Mouse (Mus musculus) heart, postnatal 0 days (tissue): ENCODE results near the gene Hist2h3b. TPM values are rescaled to one million over a fixed set of nuclear protein-coding genes. Genes with fewer than 3 reads are reported as not detected.

ENCODE experiments used
- ATAC-seq: fragments of 200-750 bp; cut with Nextera tagmentation; 2 replicates; pipeline ENCODE4 v1.8.0; 2017; ENCODE audit warnings: low read depth, moderate number of reproducible peaks, moderate library complexity; ENCODE audit not compliant: insufficient read depth
- DNase-seq: peaks from one replicate; pipeline ENCODE4 v3.0.0-alpha.2; 2016; ENCODE audit warnings: low spot score
- H3K27ac ChIP-seq: fragments of 300-500 bp; sonication (generic); 2 replicates; pipeline ENCODE4 v1.5.1; 2014; ENCODE audit warnings: low read depth, mild to moderate bottlenecking
- H3K27me3 ChIP-seq: fragments of 300-500 bp; sonication (generic); 2 replicates; pipeline ENCODE4 v1.6.1; 2014; ENCODE audit warnings: low read length, mixed read lengths; ENCODE audit not compliant: control insufficient read depth, insufficient read depth
- H3K36me3 ChIP-seq: fragments of 300-500 bp; sonication (generic); replicated peaks from 2 replicates; pipeline ENCODE4 v1.6.1; 2014; ENCODE audit warnings: low read length, mixed read lengths; ENCODE audit not compliant: control insufficient read depth, insufficient read depth
- H3K4me1 ChIP-seq: fragments of 300-500 bp; sonication (generic); 2 replicates; pipeline ENCODE4 v1.6.1; 2014; ENCODE audit warnings: antibody characterized with exemption; ENCODE audit not compliant: control insufficient read depth, insufficient read depth
- H3K4me2 ChIP-seq: fragments of 300-500 bp; sonication (generic); 2 replicates; pipeline ENCODE4 v1.6.1; 2014; ENCODE audit warnings: low read depth, mild to moderate bottlenecking, low read length, moderate library complexity
- H3K4me3 ChIP-seq: fragments of 300-500 bp; sonication (generic); 2 replicates; pipeline ENCODE4 v1.5.1; 2014; ENCODE audit warnings: low read depth, low read length
- H3K9ac ChIP-seq: fragments of 300-500 bp; sonication (generic); replicated peaks from 2 replicates; pipeline ENCODE4 v1.6.1; 2014; ENCODE audit warnings: low read depth, low read length, mixed read lengths
- H3K9me3 ChIP-seq: fragments of 300-500 bp; sonication (generic); replicated peaks from 2 replicates; pipeline ENCODE4 v1.6.1; 2016; ENCODE audit warnings: low read length; ENCODE audit not compliant: control insufficient read depth
- CTCF ChIP-seq: IDR thresholded peaks from 2 replicates; pipeline ENCODE4 v1.5.1; 2016; ENCODE audit warnings: antibody characterized with exemption, control low read depth, low read depth
- EP300 ChIP-seq: IDR thresholded peaks from 2 replicates; pipeline ENCODE4 v1.6.1; 2016; ENCODE audit warnings: antibody characterized with exemption, low read depth
- WGBS: fragments of 180-500 bp; shearing (Covaris S2); extraction: QIAGEN DNeasy Blood & Tissue Kit; methylation state at CpG from one replicate; pipeline ENCODE4 v1.1.7; 2014; 5-methylcytosine and 5-hydroxymethylcytosine counted together
- polyA plus RNA-seq: library from polyadenylated mRNA; unstranded; fragments of >200 nt; fragmentation: Nextera tagmentation; extraction: Ambion mirVana; gene quantifications from 2 replicates; pipeline ENCODE4 v1.2.1, GENCODE M21; 2015
- total RNA-seq: library from RNA; depleted of rRNA; stranded (reverse); fragments of >200 nt; gene quantifications from 2 replicates; pipeline ENCODE4 v1.2.3, GENCODE M21; 2014; ENCODE audit warnings: low replicate concordance

Gene Hist2h3b
- total and polyA plus RNA-seq, 2 experiments from 2014 or later, result 13.1 to 1,066 TPM

DNA sequence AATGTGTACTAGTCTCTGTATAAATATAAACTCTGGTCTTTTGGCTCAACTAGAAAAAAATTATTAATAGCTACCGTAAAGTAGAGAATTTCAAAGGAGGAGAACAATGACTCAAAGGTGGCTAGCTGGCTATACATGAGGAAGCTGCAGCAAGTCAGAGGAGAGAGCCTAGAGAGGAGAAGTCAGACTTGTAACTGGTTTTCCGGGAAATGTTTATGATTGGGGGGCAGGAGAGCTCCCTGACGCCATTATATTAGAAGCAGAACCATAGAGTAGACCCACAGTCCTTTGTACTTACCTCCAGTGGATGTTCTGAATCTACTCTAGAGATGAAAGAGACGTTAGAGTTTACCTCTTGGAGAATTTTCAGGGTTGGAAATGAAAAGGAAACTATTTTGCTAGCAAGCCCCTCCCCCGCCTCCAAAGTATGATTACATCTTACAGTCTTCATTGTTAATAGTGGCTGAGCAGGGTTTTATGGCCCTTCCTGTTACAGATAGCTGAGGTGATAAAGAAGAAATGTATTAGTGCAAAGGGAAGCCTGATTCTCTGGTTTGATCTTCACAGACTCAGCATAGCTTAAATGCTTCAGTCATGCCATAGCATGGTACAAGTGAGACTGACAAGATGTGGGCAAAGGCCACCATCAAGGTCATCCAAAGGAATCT is 12.4 kb upstream of the Hist2h3b start:
- Histone ChIP-seq H3K4me2 (no peak overlapping the region), H3K9ac (no peak overlapping the region), H3K4me3 (no peak overlapping the region), H3K4me1 (0 out of 2 replicates have a peak, but pooled peaks cover 7% of the 10 kb centered on the region), H3K36me3 (no peaks in the 10 kb centered on the region), H3K9me3 (no peaks in the 10 kb centered on the region), H3K27me3 (no peaks in the 10 kb centered on the region), H3K27ac (peak overlapping the region; percentile 16; the same call in 1 of the 2 replicates)
- WGBS, result 64% methylated on average over 5 of the region's 5 CpGs
- TF ChIP-seq EP300 (no peak), CTCF (no peak)
- DNase-seq, result no peak
- no peak for ATAC-seq

DNA sequence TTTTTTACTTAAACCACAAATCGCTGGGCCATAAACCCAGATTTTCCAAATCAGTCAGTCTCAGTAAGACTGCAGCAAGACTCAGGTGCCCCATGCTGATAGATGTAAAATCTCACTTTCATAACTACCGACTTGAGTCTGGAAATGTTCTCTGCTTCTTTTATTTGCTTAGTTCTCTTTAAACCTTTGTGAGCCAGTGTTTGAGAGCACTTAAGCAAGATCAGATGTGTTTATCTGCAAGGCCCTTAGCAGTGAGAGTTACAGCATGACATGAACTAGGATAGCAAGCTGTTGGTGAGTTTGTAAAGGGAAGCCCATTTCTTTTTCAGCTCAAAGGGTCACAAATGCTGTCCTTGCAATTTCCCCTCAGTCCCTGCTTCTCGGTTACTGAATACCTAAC is 11.3 kb upstream of the Hist2h3b start:
- no peaks in the 10 kb centered on the region for H3K9me3 ChIP-seq
- H3K36me3 ChIP-seq, result no peaks in the 10 kb centered on the region
- WGBS, result 77% methylated on average over 3 of the region's 3 CpGs
- ATAC-seq (no peak), DNase-seq (no peak)
- TF ChIP-seq CTCF, result no peak
- no peak for TF ChIP-seq EP300
- H3K27ac ChIP-seq, result no peak overlapping the region
- H3K4me1 ChIP-seq, result peaks cover 12% of the 10 kb centered on the region; the same call in 1 of the 2 replicates
- no peak overlapping the region for H3K9ac ChIP-seq
- no peaks in the 10 kb centered on the region for H3K27me3 ChIP-seq
- no peak overlapping the region for H3K4me3 ChIP-seq
- no peak overlapping the region for H3K4me2 ChIP-seq

DNA sequence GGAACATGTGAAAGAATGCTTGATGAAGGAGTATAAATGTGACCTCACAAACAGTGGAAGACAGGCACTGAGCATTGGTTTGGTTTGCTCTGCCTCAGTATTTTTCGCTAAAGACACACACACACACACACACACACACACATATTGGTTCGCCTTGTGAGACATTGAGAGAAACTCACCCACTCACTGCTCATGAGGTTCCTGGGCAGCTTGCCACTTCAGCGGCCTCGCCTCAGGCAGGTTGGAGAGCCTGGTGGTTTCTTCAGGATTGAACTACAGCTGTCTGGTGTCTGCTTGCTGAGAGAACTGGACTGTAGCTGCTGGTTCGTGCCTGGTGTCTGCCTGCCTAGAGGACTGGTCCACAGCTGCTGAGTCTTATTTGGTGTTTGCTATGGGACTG is 8.2 kb upstream of the Hist2h3b start:
- WGBS, result 90% methylated on average over 5 of the region's 5 CpGs
- no peak for DNase-seq
- Histone ChIP-seq H3K4me3 (no peak overlapping the region), H3K4me1 (peaks cover 21% of the 10 kb centered on the region; the same call in 1 of the 2 replicates), H3K36me3 (no peaks in the 10 kb centered on the region), H3K9me3 (no peaks in the 10 kb centered on the region), H3K4me2 (no peak overlapping the region), H3K27me3 (no peaks in the 10 kb centered on the region), H3K27ac (no peak overlapping the region), H3K9ac (no peak overlapping the region)
- no peak for ATAC-seq
- TF ChIP-seq EP300, result no peak
- no peak for TF ChIP-seq CTCF

DNA sequence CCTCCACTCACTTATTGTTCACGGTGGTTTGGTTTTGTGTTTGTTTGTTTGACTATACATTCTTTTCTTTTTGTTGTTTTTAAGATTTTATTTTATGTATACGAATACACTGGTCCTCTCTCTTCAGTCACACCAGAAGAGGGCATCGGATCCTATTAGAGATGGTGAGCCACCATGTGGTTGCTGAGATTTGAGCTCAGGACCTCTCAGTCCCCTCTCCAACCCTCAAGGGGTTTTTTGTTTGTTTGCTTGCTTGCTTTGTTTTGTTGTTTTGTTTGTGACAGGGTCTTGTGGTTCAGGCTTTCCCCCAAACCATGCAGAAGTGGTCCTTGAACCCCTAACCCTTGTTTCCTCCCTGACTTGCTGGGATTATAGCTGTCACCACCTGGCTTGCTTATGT is 6.8 kb upstream of the Hist2h3b start:
- Histone ChIP-seq H3K36me3 (no peaks in the 10 kb centered on the region), H3K4me1 (peaks cover 14% of the 10 kb centered on the region; the same call in 1 of the 2 replicates), H3K27me3 (no peaks in the 10 kb centered on the region), H3K9ac (0 out of 2 replicates have a peak overlapping the region, but pooled peaks have one; percentile 4), H3K27ac (peak overlapping the region; percentile 98), H3K4me2 (peak overlapping the region; percentile 76), H3K4me3 (no peak overlapping the region), H3K9me3 (no peaks in the 10 kb centered on the region)
- 66% methylated on average over 3 of the region's 3 CpGs for WGBS
- ATAC-seq (no peak), DNase-seq (no peak)
- no peak for TF ChIP-seq CTCF
- TF ChIP-seq EP300, result no peak

DNA sequence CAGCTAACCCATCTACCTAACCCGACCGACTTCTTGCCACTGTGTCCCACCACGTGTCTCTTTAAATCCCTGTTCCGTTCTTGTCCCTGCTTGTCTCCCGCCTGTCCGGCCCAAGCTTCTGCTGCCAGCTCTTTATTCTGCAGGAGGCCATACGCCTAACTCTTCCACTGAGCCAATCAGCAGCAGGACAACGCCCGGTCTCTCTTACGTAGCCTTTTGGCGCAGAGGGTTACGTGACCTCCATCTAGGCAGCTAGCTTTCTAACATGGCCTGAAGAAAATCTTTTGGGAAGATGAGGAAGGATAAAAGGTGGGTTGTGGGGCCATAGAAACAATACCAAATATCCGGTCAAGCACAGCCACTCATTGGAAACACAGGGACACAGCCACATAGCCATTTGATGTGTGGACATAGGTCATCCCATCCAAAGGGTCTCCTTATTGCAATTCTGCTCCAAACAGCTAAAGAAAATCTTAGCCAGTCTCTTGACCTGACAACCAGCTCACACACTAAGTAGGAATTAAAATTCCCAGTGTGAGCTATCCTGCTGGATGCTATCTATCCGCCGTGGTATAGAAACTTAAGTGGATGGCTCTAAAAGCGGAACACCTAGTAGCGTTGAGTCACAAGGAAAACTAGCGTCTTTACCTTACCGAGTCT is 6.1 kb upstream of the Hist2h3b start:
- Histone ChIP-seq H3K9ac (peak overlapping the region; percentile 81), H3K4me3 (peak overlapping the region; percentile 64), H3K27me3 (no peaks in the 10 kb centered on the region), H3K9me3 (no peaks in the 10 kb centered on the region), H3K27ac (peak overlapping the region; percentile 98), H3K4me1 (peaks cover 14% of the 10 kb centered on the region; the same call in 1 of the 2 replicates), H3K36me3 (no peaks in the 10 kb centered on the region), H3K4me2 (peak overlapping the region; percentile 76)
- ATAC-seq (peak; percentile 83), DNase-seq (peak; percentile 93)
- no peak for TF ChIP-seq EP300
- no peak for TF ChIP-seq CTCF
- under 1% methylated on average over 19 of the region's 19 CpGs for WGBS
